Mouse (Mus musculus): ENCODE results near the gene Lrrc3c.
"Not testable (repeated sequence)": the region's sequence is repeated elsewhere in the genome, so short reads cannot be mapped to it uniquely, and the experiment has no call there.

The Lrrc3c gene

DNA sequence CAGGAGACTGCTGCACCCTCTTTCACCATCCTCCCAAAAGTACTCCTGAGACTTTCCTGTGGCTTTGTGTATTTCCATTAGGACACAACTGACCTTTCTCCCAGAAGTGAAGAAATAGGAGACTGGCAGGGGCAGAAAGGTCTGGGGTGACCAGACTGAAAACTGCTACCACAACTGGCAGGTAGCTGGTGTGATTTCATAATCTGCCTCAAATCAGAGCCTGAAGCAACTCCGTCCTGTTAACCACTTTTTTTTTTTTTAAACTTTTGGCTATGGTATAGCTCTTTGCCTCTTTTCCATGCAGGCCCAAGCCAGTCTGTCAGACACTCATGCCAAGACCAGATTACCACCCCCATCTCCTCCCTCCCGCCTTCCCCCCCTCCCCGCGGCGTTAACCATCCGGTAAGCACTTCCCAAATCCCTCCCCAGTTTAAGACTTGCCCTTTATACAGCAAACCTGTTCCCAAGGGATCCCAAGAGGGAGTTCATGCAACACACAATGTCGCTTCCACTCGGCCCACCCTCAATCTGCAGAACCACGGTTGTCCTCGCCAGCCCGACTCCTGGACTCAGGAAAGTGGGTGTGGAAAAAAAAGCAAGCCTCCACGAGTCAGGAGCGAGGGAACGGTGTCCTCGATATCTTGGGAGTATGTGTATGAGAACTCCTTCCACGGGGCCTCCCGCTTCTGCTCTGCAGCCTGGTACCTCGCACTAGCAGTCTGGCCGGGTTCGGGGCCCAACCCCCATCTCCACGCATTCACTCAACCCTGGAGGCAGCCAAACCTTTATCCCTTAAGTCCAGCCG, 11.8 kb upstream of the Lrrc3c start:
- no peak for DNase-seq (ENCODE audit: low spot score in 2 of 2)

- peak; percentile 95 to 99 for DNase-seq (ENCODE audit: low spot score in 2 of 2)
Measured at GRCm38 (mm10) chr11:98586892-98587563, 11.1 kb upstream of the Lrrc3c start, which contains the start of gene Ormdl3. Gene Ormdl3 (minus strand): TSS chr11:98587368.

DNA sequence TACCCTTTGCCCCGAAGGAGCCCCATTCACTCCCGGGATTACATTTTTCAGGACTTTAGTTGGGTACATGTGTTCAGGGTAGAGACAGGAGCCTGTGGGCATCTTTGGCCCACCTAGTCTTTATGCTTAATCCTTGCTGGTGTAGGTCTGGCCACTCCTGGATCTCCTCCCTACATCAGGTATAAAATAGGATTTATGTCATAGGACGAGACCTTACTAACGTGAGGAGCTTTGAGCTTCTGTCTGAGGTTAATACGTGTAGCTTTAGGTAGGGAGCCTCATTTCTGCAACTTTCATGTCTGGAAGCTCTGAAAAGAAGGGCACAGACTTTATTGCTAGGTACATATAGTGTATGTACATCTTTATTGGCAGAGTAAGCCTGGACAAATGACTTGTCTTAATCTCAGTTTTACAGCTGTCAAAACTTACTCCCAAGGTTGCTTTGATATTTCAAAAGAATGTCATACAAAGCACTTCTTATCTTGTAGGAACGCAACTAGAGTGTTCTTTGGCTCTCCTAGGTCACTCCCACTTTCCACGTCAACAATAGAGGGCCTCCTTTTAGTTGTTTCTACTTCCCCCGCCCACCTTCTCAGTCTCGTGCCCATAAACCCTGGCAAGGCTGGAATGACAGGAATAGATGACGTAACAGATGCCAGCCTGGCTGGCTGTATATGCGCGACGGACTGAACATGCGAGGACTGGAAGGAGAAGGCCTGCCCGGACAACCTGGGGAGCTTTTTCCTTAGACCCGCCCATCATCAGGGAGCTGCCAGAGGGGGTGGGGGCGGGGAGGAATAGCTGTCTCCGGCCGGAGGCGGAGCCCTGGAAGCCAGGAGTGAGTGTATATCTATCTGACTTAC, 10.2 kb upstream of the Lrrc3c start:
- DNase-seq (ENCODE audit: low spot score in 2 of 2), result peak; percentile 36 to 45

DNA sequence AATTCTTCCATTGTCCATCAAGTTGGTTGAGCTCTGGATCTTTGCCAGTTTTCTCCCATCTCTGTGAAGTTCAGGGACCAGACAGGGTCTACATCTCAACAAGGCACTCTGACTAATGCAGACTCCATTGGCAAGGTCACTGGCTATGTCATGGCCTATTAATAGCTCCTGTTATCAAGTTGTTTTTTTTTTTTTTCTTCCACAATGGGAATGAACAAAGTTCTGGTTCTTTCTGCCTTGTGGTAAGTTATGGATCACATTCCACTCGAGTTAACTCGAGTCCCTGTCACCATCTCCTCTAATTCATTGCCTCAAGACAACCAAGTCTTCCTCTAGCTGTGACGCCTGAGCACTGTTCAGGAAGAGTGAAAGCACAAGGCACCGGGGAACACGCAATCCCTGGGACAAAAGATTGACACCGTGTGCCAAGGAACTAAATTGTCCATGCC, 9.2 kb upstream of the Lrrc3c start:
- no peak for DNase-seq (ENCODE audit: low spot score in 2 of 2)

- no peak for DNase-seq (ENCODE audit: low spot score in 2 of 2)
Measured at GRCm38 (mm10) chr11:98589306-98589705, 8.8 kb upstream of the Lrrc3c start.

- no peak for DNase-seq (ENCODE audit: low spot score in 2 of 2)
Measured at GRCm38 (mm10) chr11:98590548-98591445, 7.3 kb upstream of the Lrrc3c start.

GRCm38 (mm10) chr11:98595021-98595420, 3.1 kb upstream of the Lrrc3c start:
- no peak for DNase-seq (ENCODE audit: low spot score in 2 of 2)

- DNase-seq (ENCODE audit: low spot score in 2 of 2), result no peak
Measured at GRCm38 (mm10) chr11:98595473-98595872, 2.6 kb upstream of the Lrrc3c start.

GRCm38 (mm10) chr11:98595955-98596354, 2.1 kb upstream of the Lrrc3c start:
- no peak for DNase-seq (ENCODE audit: low spot score in 2 of 2)

GRCm38 (mm10) chr11:98597363-98597762, 728 bp upstream of the Lrrc3c start:
- DNase-seq (ENCODE audit: low spot score in 2 of 2), result no peak

DNA sequence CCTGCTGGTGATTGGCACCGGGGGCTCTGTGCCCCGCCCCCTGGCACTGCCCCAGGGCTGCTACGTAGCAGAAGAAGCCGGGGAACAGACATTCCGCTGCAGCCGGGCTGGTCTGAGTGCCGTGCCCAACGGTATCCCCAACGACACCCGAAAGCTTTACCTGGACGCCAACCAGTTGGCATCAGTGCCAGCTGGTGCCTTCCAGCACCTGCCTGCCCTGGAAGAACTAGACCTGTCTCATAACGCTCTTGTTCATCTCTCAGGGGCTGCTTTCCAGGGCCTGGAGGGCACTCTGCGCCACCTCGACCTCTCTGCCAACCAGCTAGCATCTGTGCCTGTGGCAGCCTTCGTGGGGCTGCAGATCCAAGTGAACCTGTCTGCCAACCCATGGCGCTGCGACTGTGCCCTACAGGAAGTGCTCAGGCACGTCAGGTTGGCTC, 780 bp downstream of the Lrrc3c start:
- DNase-seq (ENCODE audit: low spot score in 2 of 2), result no peak

DNA sequence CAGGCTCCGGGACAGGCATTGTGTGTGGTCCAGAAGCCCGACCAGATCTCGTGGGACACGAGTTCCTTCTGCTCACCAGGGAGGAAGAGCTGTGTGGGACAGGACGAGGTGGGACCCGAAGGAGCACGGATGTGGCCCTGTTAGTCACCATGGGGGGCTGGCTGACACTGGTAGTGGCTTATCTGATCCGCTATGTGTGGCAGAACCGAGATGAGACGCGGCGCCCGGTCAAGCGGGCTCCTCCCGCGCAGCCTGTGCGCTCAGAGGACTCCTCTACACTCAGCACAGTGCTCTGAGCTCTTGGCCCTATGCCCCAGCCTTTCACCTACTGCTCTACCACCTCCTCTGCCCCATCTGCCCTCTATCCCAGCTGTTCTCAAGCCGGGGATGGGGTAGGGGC, 1.2 kb downstream of the Lrrc3c start:
- no peak for DNase-seq (ENCODE audit: low spot score in 2 of 2)

DNA sequence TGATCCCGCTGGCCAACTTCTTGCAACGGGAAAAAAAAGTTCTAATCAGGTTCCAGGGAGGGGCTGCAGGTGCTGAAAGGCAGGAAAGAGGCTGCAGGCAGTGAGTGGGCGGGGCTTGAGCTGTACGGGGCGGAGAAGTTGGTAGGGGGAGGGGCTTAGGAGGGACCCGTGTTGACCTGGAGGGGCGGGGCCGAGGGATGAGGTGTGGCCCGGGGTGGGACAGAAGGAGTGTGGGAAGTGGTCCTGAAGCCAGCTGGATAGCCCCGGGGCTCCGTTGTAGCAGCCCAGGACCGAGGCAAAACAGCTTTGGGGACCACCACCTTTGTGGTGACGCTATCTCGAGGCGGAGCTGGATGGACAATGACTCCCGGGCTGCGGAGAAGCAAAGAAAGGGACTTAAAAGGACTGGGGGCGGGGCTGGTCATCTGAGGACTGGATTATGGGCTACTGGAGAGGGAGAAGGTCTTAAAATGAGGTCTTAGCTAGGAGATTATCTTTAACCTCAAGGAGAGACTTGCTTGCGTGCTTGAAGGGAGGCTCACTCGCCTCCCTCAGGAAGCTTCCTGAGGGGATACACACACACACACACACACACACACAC, 4.1 kb downstream of the Lrrc3c start:
- no peak for DNase-seq (ENCODE audit: low spot score in 2 of 2)

DNA sequence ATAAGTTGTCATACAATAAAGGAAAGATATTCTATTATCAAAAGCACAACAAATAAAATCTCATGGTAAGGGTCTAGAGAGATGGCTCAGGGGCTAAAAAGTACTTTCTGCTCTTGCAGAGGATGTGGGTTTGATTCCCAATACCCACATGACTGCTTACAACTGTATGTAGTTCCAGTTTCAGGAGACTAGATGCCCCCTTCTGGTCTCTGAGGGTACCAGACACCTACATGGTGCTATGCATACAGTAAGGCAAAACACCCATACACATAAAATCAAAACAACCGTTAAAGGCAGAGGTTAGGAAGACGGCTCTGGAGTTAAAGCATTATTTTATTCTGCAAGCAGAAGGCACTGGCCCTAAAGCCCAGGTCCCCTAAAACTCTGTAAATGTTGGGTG, 5.9 kb downstream of the Lrrc3c start:
- DNase-seq (ENCODE audit: low spot score in 2 of 2), result no peak

DNA sequence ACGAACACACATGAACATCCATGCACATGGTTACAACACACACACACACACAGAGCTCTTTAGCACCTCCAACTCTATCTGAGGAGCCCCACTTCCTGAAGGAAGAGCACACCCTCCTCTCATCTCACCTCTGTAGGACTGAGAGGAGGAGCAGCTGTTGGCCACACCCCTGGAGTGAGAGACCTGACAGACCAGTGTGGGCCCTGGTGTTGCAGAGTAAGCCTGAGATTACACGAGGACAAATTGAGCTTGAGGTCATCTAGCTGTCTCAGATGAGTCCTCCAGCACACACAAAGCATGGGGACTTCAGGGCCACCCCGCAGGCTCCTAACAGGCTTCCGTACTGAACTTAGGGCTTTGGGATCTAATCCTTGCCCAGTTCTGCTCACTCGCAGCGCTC, 6.8 kb downstream of the Lrrc3c start:
- DNase-seq (ENCODE audit: low spot score in 2 of 2), result not testable (repeated sequence)

DNA sequence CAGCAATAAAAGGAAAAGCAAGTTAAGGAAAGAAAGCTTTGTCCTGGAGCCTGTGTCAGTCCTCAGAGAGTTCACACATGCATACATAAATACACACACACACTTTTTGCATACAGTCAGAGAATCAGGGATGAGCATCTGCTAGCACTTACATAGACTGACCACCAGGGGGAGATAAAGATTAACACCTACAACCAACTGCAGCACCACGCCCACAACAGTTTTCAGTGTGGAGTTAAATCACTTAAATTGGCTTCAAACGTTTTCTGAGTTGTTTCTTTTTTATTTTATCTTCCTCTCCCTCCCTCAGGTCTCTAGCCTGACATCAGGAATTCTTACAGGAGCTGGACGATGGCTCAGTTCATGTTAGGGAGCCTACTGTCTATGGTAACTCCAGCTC, 8.7 kb downstream of the Lrrc3c start:
- DNase-seq (ENCODE audit: low spot score in 2 of 2), result no peak

DNA sequence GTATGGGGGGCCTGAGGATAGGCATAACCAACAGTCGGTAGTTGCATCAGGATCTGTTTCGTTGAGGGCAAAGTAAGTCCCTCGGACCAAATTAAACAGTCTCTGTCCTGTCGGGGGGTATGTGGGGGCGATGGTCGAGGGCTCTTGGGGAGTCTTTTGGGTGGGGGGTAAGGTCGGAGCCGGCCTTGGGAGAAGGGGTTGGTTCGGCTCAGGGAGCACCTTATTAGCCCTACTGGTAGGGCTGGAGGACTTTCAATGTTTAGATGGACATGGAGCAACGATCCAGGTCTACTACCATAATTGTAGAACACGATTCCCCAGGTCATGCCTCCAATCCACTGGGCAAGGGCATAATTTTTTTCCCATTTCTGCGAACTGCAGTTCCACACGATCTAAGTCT, 22.7 kb downstream of the Lrrc3c start:
- DNase-seq (ENCODE audit: low spot score in 2 of 2), result no peak

GRCm38 (mm10) chr11:98623981-98624380, 25.9 kb downstream of the Lrrc3c start:
- not testable (repeated sequence) for DNase-seq (ENCODE audit: low spot score in 2 of 2)

- not testable (repeated sequence) for DNase-seq (ENCODE audit: low spot score in 2 of 2)
Measured at GRCm38 (mm10) chr11:98624381-98624780, 26.3 kb downstream of the Lrrc3c start.

- no peak for DNase-seq (ENCODE audit: low spot score in 2 of 2)
Measured at GRCm38 (mm10) chr11:98625611-98626410, 27.7 kb downstream of the Lrrc3c start, which contains the start of the genes Gm12355 and Gsdma3. Gene Gm12355 (minus strand): TSS chr11:98625661. Gene Gsdma3 (plus strand): TSS chr11:98626360.
